Mouse (Mus musculus) hindbrain, postnatal 0 days (tissue): ENCODE data around the gene Gm973. TPM values are rescaled to one million over a fixed set of nuclear protein-coding genes. Genes with fewer than 3 reads are reported as not detected.

Source experiments
- ATAC-seq: fragments of 200-750 bp; cut with Nextera tagmentation; 2 replicates; pipeline ENCODE4 v1.8.0; 2017; ENCODE audit warnings: mild to moderate bottlenecking, moderate TSS enrichment, moderate library complexity
- DNase-seq: peaks from one replicate; pipeline ENCODE4 v3.0.0-alpha.2; 2015; ENCODE audit warnings: low spot score
- H3K27ac ChIP-seq: fragments of 300-500 bp; sonication (generic); 2 replicates; pipeline ENCODE4 v1.5.1; 2014; ENCODE audit warnings: mild to moderate bottlenecking
- H3K27me3 ChIP-seq: fragments of 300-500 bp; sonication (generic); 2 replicates; pipeline ENCODE4 v1.6.1; 2014; ENCODE audit warnings: low read length, mixed read lengths; ENCODE audit not compliant: insufficient read depth
- H3K36me3 ChIP-seq: fragments of 300-500 bp; sonication (generic); 2 replicates; pipeline ENCODE4 v1.6.1; 2014; ENCODE audit warnings: low read length, mixed read lengths; ENCODE audit not compliant: insufficient read depth
- H3K4me1 ChIP-seq: fragments of 300-500 bp; sonication (generic); 2 replicates; pipeline ENCODE4 v1.6.1; 2014; ENCODE audit warnings: antibody characterized with exemption, low read length, mixed read lengths; ENCODE audit not compliant: insufficient read depth
- H3K4me2 ChIP-seq: fragments of 300-500 bp; sonication (generic); 2 replicates; pipeline ENCODE4 v1.6.1; 2014; ENCODE audit warnings: low read depth, mild to moderate bottlenecking, low read length, moderate library complexity, mixed read lengths
- H3K4me3 ChIP-seq: fragments of 300-500 bp; sonication (generic); 2 replicates; pipeline ENCODE4 v1.5.1; 2014; ENCODE audit warnings: low read length
- H3K9ac ChIP-seq: fragments of 300-500 bp; sonication (generic); replicated peaks from 2 replicates; pipeline ENCODE4 v1.6.1; 2014; ENCODE audit warnings: mild to moderate bottlenecking, low read length, moderate library complexity, mixed read lengths
- H3K9me3 ChIP-seq: fragments of 300-500 bp; sonication (generic); 2 replicates; pipeline ENCODE4 v1.6.1; 2016; ENCODE audit warnings: low read length, mixed read lengths
- CTCF ChIP-seq: IDR thresholded peaks from 2 replicates; pipeline ENCODE4 v1.5.1; 2016; ENCODE audit warnings: antibody characterized with exemption, control low read depth, low read depth
- WGBS: fragments of 180-500 bp; shearing (Covaris S2); extraction: QIAGEN DNeasy Blood & Tissue Kit; methylation state at CpG from one replicate; pipeline ENCODE4 v1.1.7; 2014; 5-methylcytosine and 5-hydroxymethylcytosine counted together
- polyA plus RNA-seq: library from polyadenylated mRNA; unstranded; fragments of >200 nt; fragmentation: Nextera tagmentation; extraction: Ambion mirVana; gene quantifications from 2 replicates; pipeline ENCODE4 v1.2.1, GENCODE M21; 2015
- total RNA-seq: library from RNA; depleted of rRNA; stranded (reverse); fragments of >200 nt; gene quantifications from 2 replicates; pipeline ENCODE4 v1.2.3, GENCODE M21; 2014

The Gm973 gene
- total and polyA plus RNA-seq, 2 experiments from 2014 or later = 11.9 to 12.5 TPM

DNA sequence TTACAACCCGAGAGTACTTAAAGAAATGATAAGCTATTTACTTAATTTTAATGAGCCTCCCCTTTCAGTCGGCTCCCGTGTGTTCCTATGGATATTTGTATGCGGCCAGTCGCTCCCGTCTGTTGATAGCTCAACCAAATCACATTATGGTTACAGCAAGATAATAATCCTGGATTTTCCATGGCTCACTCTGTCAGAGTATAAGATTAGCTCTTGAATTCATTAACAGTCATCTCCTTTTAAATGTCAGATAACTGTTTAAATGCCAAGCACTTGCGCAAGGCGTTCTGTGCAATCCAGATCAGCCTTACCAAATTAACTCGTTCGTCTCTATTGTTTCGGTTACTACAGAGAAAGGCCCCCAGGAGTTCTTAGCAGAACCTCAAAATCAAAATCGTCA is 76.8 kb downstream of the Gm973 start:
- Histone ChIP-seq H3K36me3 (no peaks in the 10 kb centered on the region), H3K4me1 (no peaks in the 10 kb centered on the region; the same call in 1 of the 2 replicates), H3K4me3 (no peak overlapping the region), H3K4me2 (peak overlapping the region; percentile 32), H3K27ac (no peak overlapping the region), H3K9ac (no peak overlapping the region), H3K9me3 (no peaks in the 10 kb centered on the region), H3K27me3 (no peaks in the 10 kb centered on the region)
- WGBS = 14% methylated on average over 12 of the region's 12 CpGs
- ATAC-seq = no peak
- DNase-seq = peak; percentile 17
- no peak for TF ChIP-seq CTCF

GRCm38 (mm10) chr1:59593622-59594035 is 77.6 kb downstream of the Gm973 start:
- 0 out of 2 replicates have a peak, but pooled peaks have one; percentile 29 for ATAC-seq
- DNase-seq = no peak
- Histone ChIP-seq H3K9ac (no peak overlapping the region), H3K27ac (no peak overlapping the region), H3K4me1 (no peaks in the 10 kb centered on the region; the same call in 1 of the 2 replicates), H3K4me2 (no peak overlapping the region), H3K4me3 (no peak overlapping the region), H3K27me3 (no peaks in the 10 kb centered on the region), H3K9me3 (no peaks in the 10 kb centered on the region), H3K36me3 (no peaks in the 10 kb centered on the region)
- WGBS = 64% methylated on average over 2 of the region's 2 CpGs
- no peak for TF ChIP-seq CTCF

- DNase-seq (no peak), ATAC-seq (no peak)
- TF ChIP-seq CTCF = no peak
- Histone ChIP-seq H3K4me1 (no peaks in the 10 kb centered on the region; the same call in 1 of the 2 replicates), H3K4me2 (no peak overlapping the region), H3K27me3 (no peaks in the 10 kb centered on the region), H3K9ac (no peak overlapping the region), H3K9me3 (no peaks in the 10 kb centered on the region), H3K36me3 (no peaks in the 10 kb centered on the region), H3K4me3 (no peak overlapping the region), H3K27ac (no peak overlapping the region)
- 89% methylated on average over 11 of the region's 11 CpGs for WGBS
Measured at GRCm38 (mm10) chr1:59594586-59595266, 78.7 kb downstream of the Gm973 start.

DNA sequence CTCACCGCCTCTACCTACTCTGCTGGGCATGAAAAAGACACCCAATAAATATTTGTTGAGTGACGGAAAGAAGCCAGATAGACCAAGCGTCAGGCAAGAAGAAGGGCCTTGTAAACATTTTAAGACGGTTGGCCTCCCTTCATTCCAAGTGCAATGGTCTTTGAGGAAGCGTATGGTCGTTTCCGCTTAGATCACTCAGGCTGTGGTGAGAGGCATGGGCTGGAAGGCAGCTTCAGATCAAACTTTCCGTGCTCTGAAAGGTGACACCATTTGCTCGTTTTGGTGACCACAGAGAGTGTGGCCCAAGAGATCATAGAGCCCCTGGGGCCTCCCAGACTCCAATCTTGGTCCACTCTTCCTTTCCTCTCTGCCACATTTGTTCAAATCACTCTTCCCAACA is 79.5 kb downstream of the Gm973 start:
- Histone ChIP-seq H3K9me3 (no peaks in the 10 kb centered on the region), H3K27ac (no peak overlapping the region), H3K4me1 (no peaks in the 10 kb centered on the region; the same call in 1 of the 2 replicates), H3K4me2 (no peak overlapping the region), H3K9ac (no peak overlapping the region), H3K27me3 (no peaks in the 10 kb centered on the region), H3K4me3 (no peak overlapping the region), H3K36me3 (no peaks in the 10 kb centered on the region)
- ATAC-seq = no peak
- TF ChIP-seq CTCF = no peak
- no peak for DNase-seq
- WGBS = 92% methylated on average over 9 of the region's 9 CpGs

- Histone ChIP-seq H3K36me3 (no peaks in the 10 kb centered on the region), H3K4me2 (no peak overlapping the region), H3K9me3 (no peaks in the 10 kb centered on the region), H3K4me3 (no peak overlapping the region), H3K27ac (no peak overlapping the region), H3K27me3 (no peaks in the 10 kb centered on the region), H3K4me1 (0 out of 2 replicates have a peak, but pooled peaks cover 2% of the 10 kb centered on the region), H3K9ac (no peak overlapping the region)
- ATAC-seq = no peak
- WGBS = 49% methylated on average over 11 of the region's 11 CpGs
- DNase-seq = peak; percentile 30
- no peak for TF ChIP-seq CTCF
Measured at GRCm38 (mm10) chr1:59602531-59603416, 86.7 kb downstream of the Gm973 start.

DNA sequence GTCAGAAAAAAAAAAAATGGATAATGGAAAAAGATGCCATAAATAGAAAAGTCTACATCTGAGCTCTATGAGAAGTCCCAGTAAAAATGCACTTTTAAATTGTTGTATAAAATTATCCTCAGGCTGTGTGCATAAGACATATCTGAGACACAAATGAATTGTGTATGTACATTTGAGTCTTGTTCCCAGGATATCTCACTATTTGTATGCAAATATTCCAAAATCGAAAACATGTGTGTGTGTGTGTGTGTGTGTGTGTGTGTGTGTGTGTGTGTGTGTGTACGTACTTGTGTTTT is 87.3 kb downstream of the Gm973 start:
- WGBS = 89% methylated on average over 2 of the region's 2 CpGs
- ATAC-seq = no peak

More for the DNA sequence above, 87.3 kb downstream of the Gm973 start:
- Histone ChIP-seq H3K4me2 (no peak overlapping the region), H3K36me3 (no peaks in the 10 kb centered on the region), H3K4me3 (no peak overlapping the region), H3K9me3 (no peaks in the 10 kb centered on the region), H3K4me1 (0 out of 2 replicates have a peak, but pooled peaks cover 2% of the 10 kb centered on the region), H3K27ac (no peak overlapping the region), H3K9ac (no peak overlapping the region), H3K27me3 (no peaks in the 10 kb centered on the region)
- DNase-seq = no peak
- no peak for TF ChIP-seq CTCF
